Mouse (Mus musculus): ENCODE results near the gene Gm43738.
"Not testable (repeated sequence)": the region's sequence is repeated elsewhere in the genome, so short reads cannot be mapped to it uniquely, and the experiment has no call there.

Gm43738 gene

GRCm38 (mm10) chr3:89101812-89102494 lies 1.1 kb upstream of the Gm43738 start, which contains the start of gene Fdps:
TSS of gene Fdps (minus strand) at chr3:89101959.
- peak; percentile 100 for DNase-seq

DNA sequence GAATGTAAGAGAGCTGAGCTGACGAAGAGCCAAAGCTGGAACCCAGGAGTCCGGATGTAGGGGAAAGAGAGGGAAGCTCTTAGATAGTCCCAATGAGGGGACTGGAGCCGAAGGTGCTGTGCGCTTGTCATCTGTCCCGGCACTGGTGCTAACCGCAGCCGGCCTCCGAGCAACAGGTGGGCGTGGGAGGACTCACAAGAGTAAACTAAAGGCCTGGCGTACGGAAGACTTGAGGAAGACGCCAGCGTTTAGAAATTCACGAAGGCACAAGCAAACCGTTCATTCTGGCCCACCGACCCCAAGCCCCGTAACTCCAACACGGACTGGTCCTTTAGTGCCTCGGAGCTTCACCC lies 536 bp upstream of the Gm43738 start:
- DNase-seq = peak; percentile 23

GRCm38 (mm10) chr3:89094021-89094420 lies 6.9 kb downstream of the Gm43738 start:
- DNase-seq = no peak

GRCm38 (mm10) chr3:89093175-89093574 lies 7.7 kb downstream of the Gm43738 start, which contains the start of gene Rusc1:
TSS of gene Rusc1 (minus strand) at chr3:89093311.
- peak; percentile 93 for DNase-seq

DNA sequence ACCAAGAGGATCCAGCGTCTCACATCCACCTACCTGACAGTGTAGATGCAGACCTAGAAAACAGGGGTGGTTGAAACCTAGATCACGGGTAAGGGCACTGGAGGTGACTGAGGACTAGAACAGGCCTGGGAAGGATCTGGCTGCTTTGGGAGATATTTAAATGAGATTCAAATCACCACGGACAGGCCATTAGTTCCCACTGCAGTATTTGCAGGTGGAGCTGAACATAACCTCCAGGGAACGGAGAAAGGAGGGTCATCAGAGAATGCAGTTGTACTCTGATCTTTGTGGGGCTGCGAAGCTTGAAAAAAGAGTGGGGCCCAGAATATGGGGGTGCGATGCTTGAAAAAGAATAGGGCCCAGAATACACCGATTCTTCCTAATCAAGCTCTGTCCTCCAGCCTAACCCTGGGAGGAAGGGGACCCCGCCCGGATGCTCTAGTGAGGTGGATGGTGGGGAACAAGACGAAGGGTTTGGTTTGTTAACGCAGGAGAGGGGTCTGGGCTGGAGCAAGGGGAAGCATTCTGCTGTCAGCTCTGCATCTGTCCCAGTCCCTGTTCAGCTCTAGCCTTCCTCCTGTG lies 8.3 kb downstream of the Gm43738 start:
- no peak for DNase-seq

DNA sequence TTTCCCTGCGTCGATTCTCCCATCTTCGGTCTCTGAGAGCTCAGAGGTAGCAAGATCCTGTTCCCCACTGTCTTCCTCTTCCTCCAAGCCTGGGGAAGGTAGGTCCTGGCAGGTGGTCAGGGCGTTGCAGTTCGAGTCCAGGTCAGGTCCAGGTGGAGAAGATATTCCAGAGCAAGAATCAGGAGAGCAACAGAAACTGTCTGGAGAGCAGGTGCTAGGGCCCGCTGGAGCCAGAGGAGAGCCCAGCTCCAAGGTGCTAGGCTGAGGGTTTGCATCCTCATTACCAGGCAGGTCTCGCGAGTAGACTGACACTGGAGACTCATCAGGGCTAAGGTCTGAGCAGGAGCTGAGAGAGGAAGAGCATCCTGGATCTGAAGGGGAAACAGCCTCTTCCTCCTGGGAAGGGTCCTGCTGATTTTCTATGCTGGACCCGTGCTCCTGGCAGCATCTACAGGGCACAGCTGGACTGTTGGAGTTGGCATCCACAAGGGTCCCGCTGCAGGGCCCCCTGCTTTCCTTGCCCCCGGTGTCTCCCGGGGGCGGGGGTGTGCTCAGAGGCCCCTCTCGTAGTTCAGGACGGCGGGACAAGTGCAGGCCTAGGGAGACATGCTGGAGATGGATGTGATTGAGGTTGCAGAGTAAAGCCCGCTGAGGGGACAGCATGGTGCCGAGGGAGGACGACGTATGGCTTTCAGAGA lies 8.9 kb downstream of the Gm43738 start:
- no peak for DNase-seq

- peak; percentile 83 for DNase-seq
Measured at GRCm38 (mm10) chr3:89090694-89091655, 9.9 kb downstream of the Gm43738 start.

DNA sequence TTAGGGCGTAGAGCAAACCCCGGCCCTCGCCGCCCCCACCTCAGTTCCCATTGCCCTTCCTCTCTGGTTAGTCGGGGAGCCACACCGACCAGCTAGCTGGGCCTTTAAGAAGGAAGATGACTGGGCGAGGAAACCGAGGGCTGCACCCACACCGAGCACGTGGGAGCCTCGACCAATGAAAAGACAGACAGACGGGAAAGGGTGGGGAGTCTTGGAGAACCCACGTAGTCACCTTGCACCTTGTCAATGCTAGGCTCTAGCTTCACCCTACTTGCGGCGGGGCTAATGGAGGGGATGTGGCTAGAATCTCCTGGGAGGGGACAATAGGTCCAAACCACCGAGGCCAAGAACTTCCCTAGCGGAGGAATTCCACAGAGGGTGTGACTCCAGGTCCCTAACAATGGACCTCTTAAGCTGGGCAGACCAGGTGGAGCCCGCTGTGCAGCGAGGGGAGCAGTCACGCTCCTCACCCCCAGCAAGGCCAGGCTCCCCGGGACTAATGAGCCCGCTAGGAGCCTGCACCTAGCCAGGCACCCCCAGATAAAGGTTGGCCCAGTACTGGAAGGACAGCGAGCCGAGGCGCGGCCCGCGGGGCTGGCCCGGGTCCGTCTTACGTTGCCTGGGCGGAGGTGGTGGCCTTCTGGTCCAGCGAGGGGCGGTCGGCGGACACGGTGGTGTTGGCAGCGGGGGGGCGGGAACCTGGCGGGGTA lies 10.9 kb downstream of the Gm43738 start:
- DNase-seq = peak; percentile 95

GRCm38 (mm10) chr3:89088974-89089373 lies 11.9 kb downstream of the Gm43738 start:
- DNase-seq = no peak

GRCm38 (mm10) chr3:89087338-89088110 lies 13.4 kb downstream of the Gm43738 start:
- peak; percentile 93 for DNase-seq

GRCm38 (mm10) chr3:89084654-89085190 lies 16.2 kb downstream of the Gm43738 start:
- DNase-seq = no peak

GRCm38 (mm10) chr3:89084133-89084532 lies 16.8 kb downstream of the Gm43738 start:
- no peak for DNase-seq

DNA sequence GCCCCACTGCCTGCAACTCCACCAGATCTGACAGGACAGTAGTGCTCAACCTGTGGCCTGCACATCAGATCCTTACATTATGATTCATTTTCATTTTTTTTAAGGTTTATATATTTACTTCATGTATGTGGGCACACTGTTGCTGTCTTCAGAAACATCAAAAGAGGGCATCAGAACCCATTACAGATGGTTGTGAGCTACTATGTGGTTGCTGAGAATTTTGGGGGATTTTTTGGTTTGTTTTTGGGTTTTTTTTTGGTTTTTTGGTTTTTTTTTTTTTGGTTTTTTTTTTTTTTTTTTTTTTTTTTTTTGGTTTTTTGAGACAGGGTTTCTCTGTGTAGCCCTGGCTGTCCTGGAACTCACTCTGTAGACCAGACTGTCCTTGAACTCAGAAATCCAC lies 18.6 kb downstream of the Gm43738 start:
- not testable (repeated sequence) for DNase-seq

DNA sequence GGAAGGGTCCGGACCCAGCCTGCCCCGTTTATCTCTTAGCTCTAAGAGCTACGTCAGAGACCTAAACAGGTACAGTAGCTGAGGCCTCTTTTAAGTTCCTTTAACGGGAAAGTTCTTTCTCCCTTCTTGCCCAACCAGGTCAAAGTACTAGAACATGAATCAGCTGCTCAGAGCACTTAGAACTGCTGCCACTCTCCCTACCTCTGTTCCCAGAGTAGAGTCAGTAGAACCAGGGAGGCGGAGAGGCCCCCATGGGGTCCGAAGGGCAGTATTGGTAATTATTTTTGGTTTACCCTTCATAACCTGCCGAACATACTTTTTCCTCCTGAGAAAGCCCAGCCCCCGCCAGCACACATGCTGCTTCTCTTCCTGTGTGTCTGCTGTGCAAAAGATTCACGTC lies 23.5 kb downstream of the Gm43738 start:
- DNase-seq = no peak

DNA sequence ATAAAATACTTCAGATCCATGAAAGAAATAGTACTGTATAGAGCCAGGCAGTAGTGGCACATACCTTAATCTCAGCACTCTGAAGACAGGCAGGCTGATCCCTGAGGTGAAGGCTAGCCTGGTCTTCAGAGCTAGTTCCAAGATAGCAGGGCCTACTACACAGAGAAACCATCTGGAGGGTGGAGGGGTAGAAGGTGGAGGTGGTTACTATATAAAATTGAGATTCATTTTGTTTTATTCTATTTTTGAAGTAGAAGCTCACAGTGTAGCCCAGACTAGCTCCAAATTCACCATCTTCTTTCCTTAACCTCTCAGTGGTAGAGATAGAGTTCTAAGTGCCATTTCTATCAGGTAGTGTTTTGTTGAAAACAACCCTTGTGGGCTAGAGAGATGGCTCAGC lies 33.6 kb downstream of the Gm43738 start:
- no peak for DNase-seq

- no peak for DNase-seq
Measured at GRCm38 (mm10) chr3:89061696-89062095, 39.2 kb downstream of the Gm43738 start.

- DNase-seq = peak; percentile 52
Measured at GRCm38 (mm10) chr3:89058783-89059182, 42.1 kb downstream of the Gm43738 start.

GRCm38 (mm10) chr3:89058361-89058760 lies 42.5 kb downstream of the Gm43738 start:
- DNase-seq = no peak

DNA sequence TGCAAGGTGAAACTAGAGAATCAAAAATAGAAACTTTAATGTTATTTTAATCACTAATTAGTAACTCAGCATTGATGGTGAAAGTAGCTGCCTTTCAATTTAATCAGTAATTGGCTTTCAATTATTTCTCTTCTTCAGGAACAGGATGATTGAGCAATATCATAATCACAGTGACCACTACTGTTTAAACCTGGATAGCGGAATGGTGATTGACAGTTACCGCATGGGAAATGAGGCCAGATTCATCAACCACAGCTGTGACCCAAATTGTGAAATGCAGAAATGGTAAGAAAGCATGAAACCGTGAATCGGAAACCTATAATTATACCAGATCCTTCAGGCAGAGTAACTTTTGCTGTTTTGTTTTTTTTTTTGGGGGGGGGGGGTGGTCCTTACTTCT lies 57.5 kb downstream of the Gm43738 start:
- no peak for DNase-seq
